Mouse (Mus musculus) liver, embryonic 14.5 days (tissue): Measurements from ENCODE around the gene Malsu1. TPM values are rescaled to one million over a fixed set of nuclear protein-coding genes. Genes with fewer than 3 reads are reported as not detected.

Experiments used
- ATAC-seq: fragments of 200-750 bp; cut with Nextera tagmentation; 2 replicates; pipeline ENCODE4 v1.8.0; 2017; ENCODE audit warnings: moderate number of reproducible peaks, mild to moderate bottlenecking, moderate library complexity; ENCODE audit not compliant: insufficient read depth
- DNase-seq, 3 experiments: peaks; one replicate each; pipeline ENCODE4 v3.0.0-alpha.2; 2012 to 2013; ENCODE audit warnings: low read depth in 3 of 3, low spot score in 3 of 3
- H3K27ac ChIP-seq: fragments of 300-500 bp; sonication (generic); 2 replicates; pipeline ENCODE4 v1.5.1; 2014; ENCODE audit warnings: moderate library complexity, mild to moderate bottlenecking, control low read depth, inconsistent platforms
- H3K27me3 ChIP-seq: fragments of 300-500 bp; sonication (generic); 2 replicates; pipeline ENCODE4 v1.6.1; 2014; ENCODE audit warnings: mild to moderate bottlenecking, low read length, moderate library complexity; ENCODE audit not compliant: control insufficient read depth, insufficient read depth
- H3K36me3 ChIP-seq: fragments of 300-500 bp; sonication (generic); replicated peaks from 2 replicates; pipeline ENCODE4 v1.6.1; 2014; ENCODE audit warnings: low read depth; ENCODE audit not compliant: control insufficient read depth, insufficient read depth
- H3K4me1 ChIP-seq, 2 experiments: fragments of 200-500 bp in 1 of 2; fragments of 300-500 bp in 1 of 2; sonication (generic) in 1 of 2; replicated peaks; 2 replicates each; pipeline ENCODE4 v1.6.1; 2012 to 2014; ENCODE audit warnings: antibody characterized with exemption in 1 of 2, inconsistent platforms in 1 of 2, low read length in 1 of 2; ENCODE audit not compliant: control insufficient read depth in 2 of 2, insufficient read depth in 2 of 2
- H3K4me2 ChIP-seq: fragments of 300-500 bp; sonication (generic); 2 replicates; pipeline ENCODE4 v1.6.1; 2014; ENCODE audit warnings: low read depth, mild to moderate bottlenecking, control low read depth, moderate library complexity
- H3K4me3 ChIP-seq, 2 experiments: fragments of 200-500 bp in 1 of 2; fragments of 300-500 bp in 1 of 2; sonication (generic) in 1 of 2; 2 replicates each; pipeline ENCODE4 v1.5.1; 2012 to 2014; ENCODE audit warnings: low read depth in 2 of 2, low read length in 2 of 2, mild to moderate bottlenecking in 2 of 2, control low read depth in 1 of 2, inconsistent platforms in 1 of 2, moderate library complexity in 1 of 2; ENCODE audit not compliant: insufficient read depth in 1 of 2
- H3K9ac ChIP-seq: fragments of 300-500 bp; sonication (generic); replicated peaks from 2 replicates; pipeline ENCODE4 v1.6.1; 2014; ENCODE audit warnings: mild to moderate bottlenecking, control low read depth, moderate library complexity
- H3K9me3 ChIP-seq: fragments of 300-500 bp; sonication (generic); 2 replicates; pipeline ENCODE4 v1.6.1; 2016; ENCODE audit warnings: low read length, mixed read lengths; ENCODE audit not compliant: control insufficient read depth
- CTCF ChIP-seq: IDR thresholded peaks from 2 replicates; pipeline ENCODE4 v1.5.1; 2016; ENCODE audit warnings: antibody characterized with exemption, low read depth, control low read depth
- EP300 ChIP-seq: IDR thresholded peaks from 2 replicates; pipeline ENCODE4 v1.6.1; 2016; ENCODE audit warnings: antibody characterized with exemption, low read depth
- WGBS: fragments of 180-500 bp; shearing (Covaris S2); extraction: QIAGEN DNeasy Blood & Tissue Kit; methylation state at CpG from one replicate; pipeline ENCODE4 v1.1.7; 2014; ENCODE audit not compliant: insufficient replicate concordance; 5-methylcytosine and 5-hydroxymethylcytosine counted together
- polyA plus RNA-seq, 2 experiments: library from polyadenylated mRNA; depleted of rRNA in 1 of 2; stranded (reverse) in 1 of 2; unstranded in 1 of 2; fragments of >200 nt; fragmentation: Nextera tagmentation in 1 of 2; extraction: Ambion mirVana in 1 of 2; gene quantifications; 2 replicates each; pipeline versions ENCODE4 v1.2.1 to v1.2.3; 2012 to 2014

Malsu1 gene
- polyA plus RNA-seq, 2 experiments, result 10.7 to 44.1 TPM

- H3K4me1 ChIP-seq, result peaks cover 6 to 16% of the 10 kb centered on the region in 2 experiments
- no peak overlapping the region for H3K4me3 ChIP-seq
- H3K36me3 ChIP-seq, result no peaks in the 10 kb centered on the region; the same call in 1 of the 2 replicates
- H3K9me3 ChIP-seq, result no peaks in the 10 kb centered on the region
- no peak overlapping the region for H3K4me2 ChIP-seq
- ATAC-seq (no peak), DNase-seq (no peak)
- no peak overlapping the region for H3K9ac ChIP-seq
- no peak for TF ChIP-seq CTCF
- no peak for TF ChIP-seq EP300
- H3K27ac ChIP-seq, result no peak overlapping the region
- no peaks in the 10 kb centered on the region for H3K27me3 ChIP-seq
- WGBS, result 60% methylated on average over 6 of the region's 6 CpGs
These were observed 58.9 kb downstream of the Malsu1 start for GRCm38 (mm10) chr6:49132352-49133090.

Other genes with a start within 250 kb of the Malsu1 start
- gene Tmem176a, start 232.9 kb upstream of the Malsu1 start, polyA plus RNA-seq (2012; rRNA removed), result 34.5 and 37.1 TPM in 2 replicates
- gene Tmem176a, start 232.9 kb upstream of the Malsu1 start, polyA plus RNA-seq (2014; fragmentation: Nextera tagmentation; extraction: Ambion mirVana), result 112 and 126 TPM in 2 replicates
- gene Tmem176b, start 232.3 kb upstream of the Malsu1 start, polyA plus RNA-seq (2012; rRNA removed), result 94.7 and 107 TPM in 2 replicates
- gene Tmem176b, start 232.3 kb upstream of the Malsu1 start, polyA plus RNA-seq (2014; fragmentation: Nextera tagmentation; extraction: Ambion mirVana), result 146 and 152 TPM in 2 replicates
- gene Aoc1, start 200.9 kb upstream of the Malsu1 start, polyA plus RNA-seq (2012; rRNA removed), result 0.02 TPM in 1 of 2 replicates, not detected in the other
- not detected in 2 replicates for gene Aoc1, start 200.9 kb upstream of the Malsu1 start, polyA plus RNA-seq (2014; fragmentation: Nextera tagmentation; extraction: Ambion mirVana)
- not detected in 2 replicates for gene 1600015I10Rik, start 143.9 kb upstream of the Malsu1 start, polyA plus RNA-seq (2012; rRNA removed)
- not detected in 2 replicates for gene 1600015I10Rik, start 143.9 kb upstream of the Malsu1 start, polyA plus RNA-seq (2014; fragmentation: Nextera tagmentation; extraction: Ambion mirVana)
- not detected in 2 replicates for gene Doxl2, start 98.8 kb upstream of the Malsu1 start, polyA plus RNA-seq (2012; rRNA removed)
- not detected in 2 replicates for gene Doxl2, start 98.8 kb upstream of the Malsu1 start, polyA plus RNA-seq (2014; fragmentation: Nextera tagmentation; extraction: Ambion mirVana)
- gene Svs1, start 86.9 kb upstream of the Malsu1 start, polyA plus RNA-seq (2012; rRNA removed), result not detected in 2 replicates
- gene Svs1, start 86.9 kb upstream of the Malsu1 start, polyA plus RNA-seq (2014; fragmentation: Nextera tagmentation; extraction: Ambion mirVana), result not detected in 2 replicates
- 0.35 and 0.38 TPM in 2 replicates for gene Gpnmb, start 37.2 kb upstream of the Malsu1 start, polyA plus RNA-seq (2012; rRNA removed)
- gene Gpnmb, start 37.2 kb upstream of the Malsu1 start, polyA plus RNA-seq (2014; fragmentation: Nextera tagmentation; extraction: Ambion mirVana), result 0.19 and 0.24 TPM in 2 replicates
- 5.0 and 7.6 TPM in 2 replicates for gene Igf2bp3, start 141.2 kb downstream of the Malsu1 start, polyA plus RNA-seq (2012; rRNA removed)
- gene Igf2bp3, start 141.2 kb downstream of the Malsu1 start, polyA plus RNA-seq (2014; fragmentation: Nextera tagmentation; extraction: Ambion mirVana), result 14.0 and 15.4 TPM in 2 replicates
- gene Tra2a, start 190.2 kb downstream of the Malsu1 start, polyA plus RNA-seq (2012; rRNA removed), result 46.4 and 61.4 TPM in 2 replicates
- 16.1 and 16.4 TPM in 2 replicates for gene Tra2a, start 190.2 kb downstream of the Malsu1 start, polyA plus RNA-seq (2014; fragmentation: Nextera tagmentation; extraction: Ambion mirVana)
- 0.79 and 1.4 TPM in 2 replicates for gene Ccdc126, start 245.5 kb downstream of the Malsu1 start, polyA plus RNA-seq (2012; rRNA removed)
- gene Ccdc126, start 245.5 kb downstream of the Malsu1 start, polyA plus RNA-seq (2014; fragmentation: Nextera tagmentation; extraction: Ambion mirVana), result 2.6 and 3.0 TPM in 2 replicates